Mouse (Mus musculus): ENCODE measurements around the gene Acy3.

- TF ChIP-seq CTCF (IDR thresholded peaks at IDR 0.05; ENCODE audit: insufficient read depth, low read length) (no peak), POLR2A (IDR thresholded peaks at IDR 0.05; ENCODE audit: borderline replicate concordance, extremely low read depth, low read depth, low read length) (no peak)
These were observed 43.2 kb upstream of the Acy3 start for GRCm38 (mm10) chr19:3942986-3943735.

All from lung, adult 2 months (tissue).